Mouse (Mus musculus): Measurements from ENCODE around the gene H2al1i. TPM values are rescaled to one million over a fixed set of nuclear protein-coding genes. Genes with fewer than 3 reads are reported as not detected.
"Not testable (repeated sequence)": the region's sequence is repeated elsewhere in the genome, so short reads cannot be mapped to it uniquely, and the experiment has no call there.

Gene H2al1i
- total RNA-seq (2014; rRNA removed) (not detected in 2 replicates), polyA plus RNA-seq (2015; fragmentation: Nextera tagmentation; extraction: Ambion mirVana) (not detected in 2 replicates)

- not testable (repeated sequence) for H3K27me3 ChIP-seq (ENCODE audit: insufficient read depth, low read length); H3K27ac ChIP-seq; ATAC-seq; DNase-seq (ENCODE audit: low spot score); H3K9ac ChIP-seq (replicated peaks; ENCODE audit: low read length); H3K4me1 ChIP-seq (ENCODE audit: insufficient read depth, low read length); H3K4me3 ChIP-seq (ENCODE audit: low read length); H3K9me3 ChIP-seq (ENCODE audit: low read length); H3K4me2 ChIP-seq (ENCODE audit: low read depth, low read length); H3K36me3 ChIP-seq (ENCODE audit: insufficient read depth, low read length)
- WGBS, result 100% methylated on average over 2 of the region's 5 CpGs
Measured at GRCm38 (mm10) chrX:11324359-11324758, at the start of gene H2al1i. H2al1i (plus strand) TSS chrX:11324659.

- H3K4me2 ChIP-seq (ENCODE audit: low read depth, low read length), result no peak overlapping the region
- H3K4me3 ChIP-seq (ENCODE audit: low read length), result no peak overlapping the region
- no peaks in the 10 kb centered on the region for H3K4me1 ChIP-seq (ENCODE audit: insufficient read depth, low read length)
- H3K9ac ChIP-seq (replicated peaks; ENCODE audit: low read length), result no peak overlapping the region
- H3K27me3 ChIP-seq (ENCODE audit: insufficient read depth, low read length), result no peaks in the 10 kb centered on the region
- H3K36me3 ChIP-seq (ENCODE audit: insufficient read depth, low read length), result no peaks in the 10 kb centered on the region
- ATAC-seq (no peak), DNase-seq (ENCODE audit: low spot score) (no peak)
- no peaks in the 10 kb centered on the region for H3K9me3 ChIP-seq (ENCODE audit: low read length)
- no peak overlapping the region for H3K27ac ChIP-seq
- TF ChIP-seq CTCF (IDR thresholded peaks at IDR 0.05; ENCODE audit: low read depth), result no peak
- 58% methylated on average over 6 of the region's 6 CpGs for WGBS
Measured at GRCm38 (mm10) chrX:11277083-11277482, 47.4 kb upstream of the H2al1i start.

- no peaks in the 10 kb centered on the region for H3K9me3 ChIP-seq (ENCODE audit: low read length)
- ATAC-seq, result no peak
- H3K4me3 ChIP-seq (ENCODE audit: low read length), result no peak overlapping the region
- no peak overlapping the region for H3K9ac ChIP-seq (replicated peaks; ENCODE audit: low read length)
- no peaks in the 10 kb centered on the region for H3K36me3 ChIP-seq (ENCODE audit: insufficient read depth, low read length)
- no peak overlapping the region for H3K4me2 ChIP-seq (ENCODE audit: low read depth, low read length)
- H3K4me1 ChIP-seq (ENCODE audit: insufficient read depth, low read length), result no peaks in the 10 kb centered on the region
- H3K27ac ChIP-seq, result no peak overlapping the region
- DNase-seq (ENCODE audit: low spot score), result no peak
- H3K27me3 ChIP-seq (ENCODE audit: insufficient read depth, low read length), result no peaks in the 10 kb centered on the region
- 73% methylated on average over 2 of the region's 2 CpGs for WGBS
- no peak for TF ChIP-seq CTCF (IDR thresholded peaks at IDR 0.05; ENCODE audit: low read depth)
Measured at GRCm38 (mm10) chrX:11280741-11281140, 43.7 kb upstream of the H2al1i start.

GRCm38 (mm10) chrX:11288306-11288882 lies 36.1 kb upstream of the H2al1i start:
- H3K4me3 ChIP-seq (ENCODE audit: low read length), result no peak overlapping the region
- ATAC-seq (no peak), DNase-seq (ENCODE audit: low spot score) (peak; percentile 17)
- no peaks in the 10 kb centered on the region for H3K9me3 ChIP-seq (ENCODE audit: low read length)
- WGBS, result 74% methylated on average over 14 of the region's 14 CpGs
- no peaks in the 10 kb centered on the region for H3K36me3 ChIP-seq (ENCODE audit: insufficient read depth, low read length)
- TF ChIP-seq CTCF (IDR thresholded peaks at IDR 0.05; ENCODE audit: low read depth), result no peak
- H3K4me2 ChIP-seq (ENCODE audit: low read depth, low read length), result no peak overlapping the region
- H3K9ac ChIP-seq (replicated peaks; ENCODE audit: low read length), result no peak overlapping the region
- no peaks in the 10 kb centered on the region for H3K27me3 ChIP-seq (ENCODE audit: insufficient read depth, low read length)
- H3K4me1 ChIP-seq (ENCODE audit: insufficient read depth, low read length), result no peaks in the 10 kb centered on the region
- no peak overlapping the region for H3K27ac ChIP-seq

GRCm38 (mm10) chrX:11289244-11289643 lies 35.2 kb upstream of the H2al1i start:
- WGBS, result 63% methylated on average over 4 of the region's 4 CpGs
- H3K4me1 ChIP-seq (ENCODE audit: insufficient read depth, low read length), result no peaks in the 10 kb centered on the region
- no peak overlapping the region for H3K27ac ChIP-seq
- no peak for TF ChIP-seq CTCF (IDR thresholded peaks at IDR 0.05; ENCODE audit: low read depth)
- no peaks in the 10 kb centered on the region for H3K27me3 ChIP-seq (ENCODE audit: insufficient read depth, low read length)
- no peak for ATAC-seq
- H3K4me2 ChIP-seq (ENCODE audit: low read depth, low read length), result no peak overlapping the region
- no peak overlapping the region for H3K4me3 ChIP-seq (ENCODE audit: low read length)
- H3K9ac ChIP-seq (replicated peaks; ENCODE audit: low read length), result no peak overlapping the region
- H3K9me3 ChIP-seq (ENCODE audit: low read length), result no peaks in the 10 kb centered on the region
- H3K36me3 ChIP-seq (ENCODE audit: insufficient read depth, low read length), result no peaks in the 10 kb centered on the region
- DNase-seq (ENCODE audit: low spot score), result no peak

GRCm38 (mm10) chrX:11298957-11299356 lies 25.5 kb upstream of the H2al1i start, which contains the start of gene H2al1a:
H2al1a (plus strand) TSS chrX:11299257.
- not testable (repeated sequence) for DNase-seq (ENCODE audit: low spot score); H3K4me1 ChIP-seq (ENCODE audit: insufficient read depth, low read length); H3K27ac ChIP-seq; ATAC-seq; H3K36me3 ChIP-seq (ENCODE audit: insufficient read depth, low read length); H3K9ac ChIP-seq (replicated peaks; ENCODE audit: low read length); H3K4me2 ChIP-seq (ENCODE audit: low read depth, low read length); H3K27me3 ChIP-seq (ENCODE audit: insufficient read depth, low read length); H3K9me3 ChIP-seq (ENCODE audit: low read length); H3K4me3 ChIP-seq (ENCODE audit: low read length)
- no CpG with 5 or more reads among the region's 3 CpGs for WGBS

- H3K4me1 ChIP-seq (ENCODE audit: insufficient read depth, low read length); DNase-seq (ENCODE audit: low spot score); H3K9me3 ChIP-seq (ENCODE audit: low read length); H3K27me3 ChIP-seq (ENCODE audit: insufficient read depth, low read length); H3K27ac ChIP-seq; H3K9ac ChIP-seq (replicated peaks; ENCODE audit: low read length); H3K4me2 ChIP-seq (ENCODE audit: low read depth, low read length); H3K4me3 ChIP-seq (ENCODE audit: low read length); H3K36me3 ChIP-seq (ENCODE audit: insufficient read depth, low read length); ATAC-seq: not testable (repeated sequence)
- 100% methylated on average over 1 of the region's 3 CpGs for WGBS
Measured at GRCm38 (mm10) chrX:11302132-11302531, 22.3 kb upstream of the H2al1i start, which contains the start of gene H2al1b. H2al1b (plus strand) TSS chrX:11302432.

GRCm38 (mm10) chrX:11305355-11305754 lies 19.1 kb upstream of the H2al1i start, which contains the start of gene H2al1c:
H2al1c (plus strand) TSS chrX:11305655.
- ATAC-seq; H3K36me3 ChIP-seq (ENCODE audit: insufficient read depth, low read length): not testable (repeated sequence)
- WGBS, result 93% methylated on average over 1 of the region's 6 CpGs

GRCm38 (mm10) chrX:11308524-11308923 lies 15.9 kb upstream of the H2al1i start, which contains the start of gene H2al1d:
H2al1d (plus strand) TSS chrX:11308824.
- not testable (repeated sequence) for H3K27me3 ChIP-seq (ENCODE audit: insufficient read depth, low read length); H3K9ac ChIP-seq (replicated peaks; ENCODE audit: low read length); H3K4me1 ChIP-seq (ENCODE audit: insufficient read depth, low read length); H3K36me3 ChIP-seq (ENCODE audit: insufficient read depth, low read length); ATAC-seq; DNase-seq (ENCODE audit: low spot score); H3K9me3 ChIP-seq (ENCODE audit: low read length); H3K4me2 ChIP-seq (ENCODE audit: low read depth, low read length); H3K4me3 ChIP-seq (ENCODE audit: low read length); H3K27ac ChIP-seq
- no CpG with 5 or more reads among the region's 6 CpGs for WGBS

More at GRCm38 (mm10) chrX:11305355-11305754, 19.1 kb upstream of the H2al1i start, which contains the start of gene H2al1c:
- not testable (repeated sequence) for H3K4me2 ChIP-seq (ENCODE audit: low read depth, low read length); H3K27me3 ChIP-seq (ENCODE audit: insufficient read depth, low read length); H3K9me3 ChIP-seq (ENCODE audit: low read length); H3K27ac ChIP-seq; H3K4me1 ChIP-seq (ENCODE audit: insufficient read depth, low read length); DNase-seq (ENCODE audit: low spot score); H3K9ac ChIP-seq (replicated peaks; ENCODE audit: low read length); H3K4me3 ChIP-seq (ENCODE audit: low read length)

- not testable (repeated sequence) for H3K4me2 ChIP-seq (ENCODE audit: low read depth, low read length); H3K9me3 ChIP-seq (ENCODE audit: low read length); H3K4me1 ChIP-seq (ENCODE audit: insufficient read depth, low read length); ATAC-seq; H3K9ac ChIP-seq (replicated peaks; ENCODE audit: low read length); H3K4me3 ChIP-seq (ENCODE audit: low read length); H3K36me3 ChIP-seq (ENCODE audit: insufficient read depth, low read length); H3K27me3 ChIP-seq (ENCODE audit: insufficient read depth, low read length); H3K27ac ChIP-seq; DNase-seq (ENCODE audit: low spot score)
- no CpG with 5 or more reads among the region's 3 CpGs for WGBS
Measured at GRCm38 (mm10) chrX:11311634-11312033, 12.8 kb upstream of the H2al1i start, which contains the start of gene H2al1e. H2al1e (plus strand) TSS chrX:11311934.
